Mouse (Mus musculus) adrenal gland, adult 2 months (tissue): ENCODE data around the gene Hoxb5. TPM values are rescaled to one million over a fixed set of nuclear protein-coding genes. Genes with fewer than 3 reads are reported as not detected.

Source experiments
- DNase-seq: peaks from one replicate; pipeline ENCODE4 v3.0.0; 2021
- polyA plus RNA-seq: library from polyadenylated mRNA; depleted of rRNA; stranded (reverse); fragments of >200 nt; gene quantifications from 2 replicates; pipeline ENCODE4 v1.2.3, GENCODE M21; 2012
- total RNA-seq, 2 experiments: library from RNA; stranded (reverse); gene quantifications; 2 replicates each; pipeline ENCODE4 v1.2.3; 2021

Gene Hoxb5
- total and polyA plus RNA-seq, 3 experiments, result 15.2 to 45.6 (median 31.6) TPM

- peak; percentile 81 for DNase-seq
Observed at GRCm38 (mm10) chr11:96286739-96287385, 16.3 kb upstream of the Hoxb5 start.

GRCm38 (mm10) chr11:96287411-96287810 is 15.7 kb upstream of the Hoxb5 start:
- DNase-seq, result no peak

GRCm38 (mm10) chr11:96288455-96289221 is 14.5 kb upstream of the Hoxb5 start:
- DNase-seq, result peak; percentile 75

- DNase-seq, result no peak
Observed at GRCm38 (mm10) chr11:96289293-96289692, 13.8 kb upstream of the Hoxb5 start.

- no peak for DNase-seq
Observed at GRCm38 (mm10) chr11:96289837-96290236, 13.3 kb upstream of the Hoxb5 start.

GRCm38 (mm10) chr11:96290705-96291355 is 12.3 kb upstream of the Hoxb5 start:
- no peak for DNase-seq

GRCm38 (mm10) chr11:96291681-96292564 is 11.2 kb upstream of the Hoxb5 start, which contains the start of gene Hoxb6:
Gene Hoxb6 (plus strand): TSS chr11:96292476.
- DNase-seq, result peak; percentile 91

- peak; percentile 78 for DNase-seq
Observed at GRCm38 (mm10) chr11:96292565-96293301, 10.4 kb upstream of the Hoxb5 start.

GRCm38 (mm10) chr11:96293302-96293921 is 9.7 kb upstream of the Hoxb5 start:
- DNase-seq, result no peak

- peak; percentile 92 for DNase-seq
Observed at GRCm38 (mm10) chr11:96294245-96295091, 8.7 kb upstream of the Hoxb5 start.

GRCm38 (mm10) chr11:96295092-96295835 is 7.9 kb upstream of the Hoxb5 start:
- DNase-seq, result peak; percentile 73

- DNase-seq, result no peak
Observed at GRCm38 (mm10) chr11:96296997-96297396, 6.1 kb upstream of the Hoxb5 start.

GRCm38 (mm10) chr11:96297428-96297827 is 5.7 kb upstream of the Hoxb5 start:
- DNase-seq, result no peak

GRCm38 (mm10) chr11:96297968-96298635 is 5.0 kb upstream of the Hoxb5 start:
- no peak for DNase-seq

- DNase-seq, result peak; percentile 91
Observed at GRCm38 (mm10) chr11:96298895-96299667, 4.1 kb upstream of the Hoxb5 start.

GRCm38 (mm10) chr11:96299781-96300180 is 3.4 kb upstream of the Hoxb5 start:
- DNase-seq, result no peak

GRCm38 (mm10) chr11:96300354-96301063 is 2.6 kb upstream of the Hoxb5 start:
- DNase-seq, result peak; percentile 74
